Comparison of ENCODE assay signal across 7 mouse cellular contexts in genomic region chr16:33179222-33179621, GRCm38 (mm10). TPM values are rescaled to one million over a fixed set of nuclear protein-coding genes. Genes with fewer than 3 reads are reported as not detected.
DNase-seq lines count a peak whose midpoint lies in the region; ATAC-seq and TF ChIP-seq lines count a peak whose summit lies in the region.
"Not testable (repeated sequence)": the region's sequence is repeated elsewhere in the genome, so short reads cannot be mapped to it uniquely, and the experiment has no call there.

No protein-coding gene starts in this region.

- DNase-seq in forebrain, postnatal 0 days; left cerebral cortex, adult 2 months (ENCODE audit: extremely low spot score in 1 of 2, low spot score in 2 of 2): not testable (repeated sequence)
- peak; percentile 30 for DNase-seq in induced T-regulatory cell, adult 2 months (ENCODE audit: low read depth)

- H3K4me2 ChIP-seq in forebrain, postnatal 0 days (ENCODE audit: low read depth), result peak overlapping the region; percentile 29; the same call in 1 of the 2 replicates
- not testable (repeated sequence) for H3K4me2 ChIP-seq in midbrain, embryonic 16.5 days (ENCODE audit: low read length)

- peak; percentile 54 for ATAC-seq in CD4-positive, CD25-positive, alpha-beta regulatory T cell, adult 4 months
- not testable (repeated sequence) for ATAC-seq in forebrain, postnatal 0 days; midbrain, embryonic 16.5 days

- H3K36me3 ChIP-seq in forebrain, postnatal 0 days (ENCODE audit: insufficient read depth); midbrain, embryonic 16.5 days (ENCODE audit: control insufficient read depth, insufficient read depth, low read length): not testable (repeated sequence)

- 92% methylated on average over 9 of the region's 10 CpGs for WGBS in forebrain, postnatal 0 days
- WGBS in midbrain, embryonic 16.5 days, result 97% methylated on average over 9 of the region's 10 CpGs
- 71% methylated on average over 10 of the region's 10 CpGs for WGBS in olfactory bulb, adult 2 months

- intact Hi-C loops in left cerebral cortex, adult 2 months (cut with DNase I), result loop anchor here (2.0 kb wide), 1 partner anchor 28 kb away; no protein-coding TSS in a partner anchor

- not testable (repeated sequence) for H3K27me3 ChIP-seq in forebrain, postnatal 0 days (ENCODE audit: insufficient read depth, low read length); midbrain, embryonic 16.5 days (ENCODE audit: control insufficient read depth, insufficient read depth, low read depth, low read length)

- H3K4me1 ChIP-seq in bone marrow macrophage, adult 2 months (ENCODE audit: control insufficient read depth, insufficient read depth, low read length), result peaks cover 35% of the 10 kb centered on the region
- not testable (repeated sequence) for H3K4me1 ChIP-seq in forebrain, postnatal 0 days (ENCODE audit: insufficient read depth); midbrain, embryonic 16.5 days (ENCODE audit: control insufficient read depth, insufficient read depth, low read length)
- peaks cover 12% of the 10 kb centered on the region for H3K4me1 ChIP-seq in olfactory bulb, adult 2 months (ENCODE audit: control insufficient read depth, insufficient read depth, low read length)

- H3K9me3 ChIP-seq in forebrain, postnatal 0 days (ENCODE audit: low read length); midbrain, embryonic 16.5 days (replicated peaks; ENCODE audit: control insufficient read depth, low read length, poor library complexity, severe bottlenecking): not testable (repeated sequence)

- peak overlapping the region; percentile 98 for H3K27ac ChIP-seq in bone marrow macrophage, adult 2 months (ENCODE audit: insufficient read depth, low read depth, low read length)
- peak overlapping the region; percentile 66 for H3K27ac ChIP-seq in forebrain, postnatal 0 days (ENCODE audit: low read depth, low read length)
- peak overlapping the region; percentile 77 for H3K27ac ChIP-seq in left cerebral cortex, adult 2 months
- H3K27ac ChIP-seq in midbrain, embryonic 16.5 days (ENCODE audit: low read length), result peak overlapping the region; percentile 9; the same call in 1 of the 2 replicates
- peak overlapping the region; percentile 72 for H3K27ac ChIP-seq in olfactory bulb, adult 2 months (ENCODE audit: insufficient read depth, low read depth, low read length)

- H3K9ac ChIP-seq in forebrain, postnatal 0 days; midbrain, embryonic 16.5 days (ENCODE audit: low read depth, low read length): not testable (repeated sequence)

- not testable (repeated sequence) for TF ChIP-seq POLR2A in bone marrow macrophage, adult 2 months (IDR thresholded peaks at IDR 0.05; ENCODE audit: borderline replicate concordance, low read depth, low read length); olfactory bulb, adult 2 months (IDR thresholded peaks at IDR 0.05; ENCODE audit: insufficient read depth, low read depth, low read length)

- peak overlapping the region; percentile 42 for H3K4me3 ChIP-seq in bone marrow macrophage, adult 2 months (ENCODE audit: insufficient read depth, low read length)
- not testable (repeated sequence) for H3K4me3 ChIP-seq in forebrain, postnatal 0 days (ENCODE audit: low read depth, low read length); midbrain, embryonic 16.5 days (ENCODE audit: low read depth, low read length); olfactory bulb, adult 2 months (ENCODE audit: insufficient read depth, low read depth, low read length)
- H3K4me3 ChIP-seq in left cerebral cortex, adult 2 months, result peak overlapping the region; percentile 33

- not testable (repeated sequence) for TF ChIP-seq CTCF in bone marrow macrophage, adult 2 months (IDR thresholded peaks at IDR 0.05; ENCODE audit: low read depth, low read length); forebrain, postnatal 0 days (IDR thresholded peaks at IDR 0.05; ENCODE audit: low read depth); left cerebral cortex, adult 2 months (IDR thresholded peaks at IDR 0.05); olfactory bulb, adult 2 months (IDR thresholded peaks at IDR 0.05; ENCODE audit: insufficient read depth, low read depth, low read length)

RNA-seq across cellular contexts. Expression of gene Osbpl11, which starts 5.6 kb away (rescaled TPM):
- 1 to 10 TPM; 5.1 to 8.6 TPM for polyA plus RNA-seq in CD4-positive, CD25-positive, alpha-beta regulatory T cell, adult 4 months (2017; shearing (Covaris generic))
- 44.6 and 49.1 TPM in 2 replicates for polyA plus RNA-seq in bone marrow macrophage, adult 2 months (2012; ENCODE audit: insufficient read depth, insufficient read length, missing spikeins)
- 23.5 and 24.8 TPM in 2 replicates for total RNA-seq in forebrain, postnatal 0 days (2014; rRNA removed)
- polyA plus RNA-seq in forebrain, postnatal 0 days (2015; fragmentation: Nextera tagmentation; extraction: Ambion mirVana), result 9.0 and 13.3 TPM in 2 replicates
- total RNA-seq in left cerebral cortex, adult 2 months (2021), result 10 to 100 TPM; 16.6 to 18.7 TPM
- polyA plus RNA-seq in midbrain, embryonic 16.5 days (2015; fragmentation: Nextera tagmentation; extraction: Ambion mirVana), result 15.0 and 16.8 TPM in 2 replicates
- not detected in 2 replicates for polyA plus RNA-seq in olfactory bulb, adult 2 months (2012; ENCODE audit: insufficient read depth, insufficient read length, low replicate concordance, missing spikeins)

Comparison
In these comparisons a context has a peak if more than half of its experiments do, and no peak if none do; other contexts are left out.
1. H3K27ac ChIP-seq: peak in every context shown above with its lines; median percentile 98 in bone marrow macrophage, adult 2 months; 77 in left cerebral cortex, adult 2 months; 72 in olfactory bulb, adult 2 months; 66 in forebrain, postnatal 0 days; 9 in midbrain, embryonic 16.5 days.